Mouse (Mus musculus): ENCODE measurements around the gene Tesc. TPM values are rescaled to one million over a fixed set of nuclear protein-coding genes. Genes with fewer than 3 reads are reported as not detected.

Tesc gene
- total and polyA plus RNA-seq, 2 experiments from 2014 or later: 17.6 to 20.7 TPM

DNA sequence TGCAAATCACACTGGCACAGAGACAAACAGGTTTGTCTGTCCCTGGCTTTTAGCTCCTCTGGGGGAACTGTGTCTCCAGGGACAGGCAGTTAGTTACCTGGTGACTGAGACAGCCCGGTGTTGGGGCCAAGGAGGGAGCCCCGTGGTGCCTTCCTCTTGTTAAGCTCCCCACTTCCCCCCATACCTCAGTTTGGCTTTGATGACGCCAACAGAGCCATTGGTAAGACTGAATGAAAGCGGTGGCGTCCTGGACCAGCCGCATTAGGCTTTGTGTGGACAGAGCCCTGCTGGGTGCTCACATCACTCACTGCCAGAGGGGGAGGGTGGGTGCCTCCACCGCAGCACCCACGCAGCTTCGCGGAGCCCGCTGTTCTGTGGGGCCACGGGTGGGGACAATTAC is 1.7 kb upstream of the Tesc start:
- no peak overlapping the region for H3K4me3 ChIP-seq (ENCODE audit: low read depth, low read length)
- peaks cover 21% of the 10 kb centered on the region; the same call in 1 of the 2 replicates for H3K4me1 ChIP-seq (ENCODE audit: control insufficient read depth, insufficient read depth)
- ATAC-seq (ENCODE audit: insufficient read depth, low read depth) (no peak), DNase-seq (ENCODE audit: low spot score) (no peak)
- no peaks in the 10 kb centered on the region for H3K36me3 ChIP-seq (replicated peaks; ENCODE audit: control insufficient read depth, insufficient read depth, low read length)
- no peak for TF ChIP-seq EP300 (IDR thresholded peaks at IDR 0.05; ENCODE audit: low read depth)
- no peak for TF ChIP-seq CTCF (IDR thresholded peaks at IDR 0.05; ENCODE audit: low read depth)
- no peak overlapping the region for H3K4me2 ChIP-seq (ENCODE audit: low read depth, low read length)
- H3K27me3 ChIP-seq (ENCODE audit: control insufficient read depth, insufficient read depth, low read length): peaks cover 37% of the 10 kb centered on the region
- no peak overlapping the region for H3K9ac ChIP-seq (replicated peaks; ENCODE audit: low read depth, low read length)
- 18% methylated on average over 12 of the region's 12 CpGs for WGBS
- no peak overlapping the region for H3K27ac ChIP-seq (ENCODE audit: low read depth)
- H3K9me3 ChIP-seq (replicated peaks; ENCODE audit: control insufficient read depth, low read length): no peaks in the 10 kb centered on the region

DNA sequence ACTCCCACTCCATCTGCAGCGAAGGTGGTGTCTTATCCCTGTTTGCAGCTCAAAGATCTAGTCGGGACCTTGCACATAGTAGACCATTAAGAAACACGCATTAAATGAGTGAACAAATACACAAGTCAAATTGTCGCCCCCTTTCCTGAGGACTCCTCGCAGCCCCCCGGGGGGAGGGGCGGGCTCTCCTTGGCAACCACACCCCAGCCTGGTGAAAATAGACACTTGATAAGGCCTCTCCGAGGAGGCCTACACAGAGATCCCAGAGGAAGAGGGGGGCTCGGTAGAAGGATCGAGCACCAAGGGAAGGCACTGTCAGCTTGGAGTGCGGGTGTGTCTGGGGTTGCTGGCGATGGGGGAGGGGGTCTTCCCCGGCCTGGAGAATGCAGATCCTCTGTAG is 1.2 kb upstream of the Tesc start:
- Histone ChIP-seq H3K9me3 (replicated peaks; ENCODE audit: control insufficient read depth, low read length) (no peaks in the 10 kb centered on the region), H3K4me1 (ENCODE audit: control insufficient read depth, insufficient read depth) (peaks cover 21% of the 10 kb centered on the region; the same call in 1 of the 2 replicates), H3K36me3 (replicated peaks; ENCODE audit: control insufficient read depth, insufficient read depth, low read length) (no peaks in the 10 kb centered on the region), H3K4me3 (ENCODE audit: low read depth, low read length) (no peak overlapping the region), H3K4me2 (ENCODE audit: low read depth, low read length) (peak overlapping the region; percentile 83; the same call in 1 of the 2 replicates), H3K27me3 (ENCODE audit: control insufficient read depth, insufficient read depth, low read length) (peaks cover 37% of the 10 kb centered on the region), H3K9ac (replicated peaks; ENCODE audit: low read depth, low read length) (no peak overlapping the region), H3K27ac (ENCODE audit: low read depth) (no peak overlapping the region)
- ATAC-seq (ENCODE audit: insufficient read depth, low read depth) (no peak), DNase-seq (ENCODE audit: low spot score) (no peak)
- WGBS: 4% methylated on average over 13 of the region's 13 CpGs
- no peak for TF ChIP-seq CTCF (IDR thresholded peaks at IDR 0.05; ENCODE audit: low read depth)
- TF ChIP-seq EP300 (IDR thresholded peaks at IDR 0.05; ENCODE audit: low read depth): no peak

GRCm38 (mm10) chr5:118027101-118027697 is 344 bp upstream of the Tesc start:
- H3K27me3 ChIP-seq (ENCODE audit: control insufficient read depth, insufficient read depth, low read length): peaks cover 37% of the 10 kb centered on the region
- H3K9ac ChIP-seq (replicated peaks; ENCODE audit: low read depth, low read length): no peak overlapping the region
- DNase-seq (ENCODE audit: low spot score) (no peak), ATAC-seq (ENCODE audit: insufficient read depth, low read depth) (no peak)
- no peaks in the 10 kb centered on the region for H3K36me3 ChIP-seq (replicated peaks; ENCODE audit: control insufficient read depth, insufficient read depth, low read length)
- peak overlapping the region; percentile 53 for H3K4me3 ChIP-seq (ENCODE audit: low read depth, low read length)
- 2% methylated on average over 39 of the region's 39 CpGs for WGBS
- H3K9me3 ChIP-seq (replicated peaks; ENCODE audit: control insufficient read depth, low read length): no peaks in the 10 kb centered on the region
- TF ChIP-seq CTCF (IDR thresholded peaks at IDR 0.05; ENCODE audit: low read depth): no peak
- TF ChIP-seq EP300 (IDR thresholded peaks at IDR 0.05; ENCODE audit: low read depth): no peak
- H3K4me2 ChIP-seq (ENCODE audit: low read depth, low read length): peak overlapping the region; percentile 83
- no peak overlapping the region for H3K27ac ChIP-seq (ENCODE audit: low read depth)
- peaks cover 21% of the 10 kb centered on the region; the same call in 1 of the 2 replicates for H3K4me1 ChIP-seq (ENCODE audit: control insufficient read depth, insufficient read depth)

DNA sequence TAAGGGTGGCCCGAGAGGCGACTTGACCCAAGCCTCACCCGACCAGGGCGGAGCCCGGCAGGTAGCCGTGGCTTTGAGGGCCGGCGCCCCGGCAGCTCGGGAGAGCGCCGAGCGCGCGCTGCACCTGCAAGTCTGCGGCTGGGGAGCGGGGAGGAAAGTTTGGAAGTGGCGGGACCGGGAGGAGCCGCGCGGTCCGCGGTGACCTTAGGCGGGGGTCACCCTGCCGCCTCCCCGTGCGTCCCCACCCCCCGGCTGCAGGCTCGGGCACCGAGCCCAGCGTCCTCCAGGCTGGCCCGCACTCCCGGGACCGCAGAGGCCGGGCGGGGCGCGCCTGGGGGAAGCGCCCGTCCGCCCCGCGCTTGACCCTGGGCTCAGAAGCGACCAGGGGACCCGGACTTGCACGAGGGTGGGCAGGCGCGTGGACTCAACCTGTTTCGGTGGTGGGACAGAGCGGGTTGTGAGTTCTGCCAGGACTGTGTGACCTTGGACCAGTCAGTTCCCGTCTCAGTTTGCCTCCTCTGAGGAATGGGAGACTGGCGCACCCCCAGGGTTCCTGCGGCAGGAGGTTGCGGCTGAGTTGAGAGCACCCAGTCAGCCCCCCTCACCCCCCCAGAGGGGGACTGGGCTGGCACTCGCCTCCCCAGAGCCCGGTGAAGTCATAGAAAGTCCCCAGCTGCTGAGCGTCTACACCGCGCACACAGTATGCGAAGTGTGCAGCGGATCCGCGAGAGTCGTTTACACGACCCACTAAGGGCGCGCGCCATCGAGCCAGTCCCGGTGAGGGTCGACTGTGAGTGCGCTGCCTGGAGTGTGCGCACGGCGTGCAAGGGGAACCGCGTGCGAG is 870 bp downstream of the Tesc start:
- 1% methylated on average over 59 of the region's 79 CpGs for WGBS
- Histone ChIP-seq H3K9ac (replicated peaks; ENCODE audit: low read depth, low read length) (peak overlapping the region; percentile 45), H3K36me3 (replicated peaks; ENCODE audit: control insufficient read depth, insufficient read depth, low read length) (no peaks in the 10 kb centered on the region), H3K4me2 (ENCODE audit: low read depth, low read length) (peak overlapping the region; percentile 83), H3K27ac (ENCODE audit: low read depth) (no peak overlapping the region), H3K27me3 (ENCODE audit: control insufficient read depth, insufficient read depth, low read length) (peaks cover 37% of the 10 kb centered on the region), H3K9me3 (replicated peaks; ENCODE audit: control insufficient read depth, low read length) (no peaks in the 10 kb centered on the region), H3K4me3 (ENCODE audit: low read depth, low read length) (peak overlapping the region; percentile 53), H3K4me1 (ENCODE audit: control insufficient read depth, insufficient read depth) (peaks cover 17% of the 10 kb centered on the region; the same call in 1 of the 2 replicates)
- TF ChIP-seq EP300 (IDR thresholded peaks at IDR 0.05; ENCODE audit: low read depth) (no peak), CTCF (IDR thresholded peaks at IDR 0.05; ENCODE audit: low read depth) (no peak)
- DNase-seq (ENCODE audit: low spot score): no peak
- ATAC-seq (ENCODE audit: insufficient read depth, low read depth): peak; percentile 22

GRCm38 (mm10) chr5:118029035-118029408 is 1.5 kb downstream of the Tesc start:
- DNase-seq (ENCODE audit: low spot score) (no peak), ATAC-seq (ENCODE audit: insufficient read depth, low read depth) (0 out of 2 replicates have a peak, but pooled peaks have one; percentile 4)
- WGBS: 4% methylated on average over 12 of the region's 12 CpGs
- TF ChIP-seq EP300 (IDR thresholded peaks at IDR 0.05; ENCODE audit: low read depth) (no peak), CTCF (IDR thresholded peaks at IDR 0.05; ENCODE audit: low read depth) (no peak)
- H3K27me3 ChIP-seq (ENCODE audit: control insufficient read depth, insufficient read depth, low read length): peaks cover 37% of the 10 kb centered on the region
- no peaks in the 10 kb centered on the region for H3K9me3 ChIP-seq (replicated peaks; ENCODE audit: control insufficient read depth, low read length)
- peak overlapping the region; percentile 83 for H3K4me2 ChIP-seq (ENCODE audit: low read depth, low read length)
- H3K36me3 ChIP-seq (replicated peaks; ENCODE audit: control insufficient read depth, insufficient read depth, low read length): no peaks in the 10 kb centered on the region
- H3K9ac ChIP-seq (replicated peaks; ENCODE audit: low read depth, low read length): no peak overlapping the region
- no peak overlapping the region for H3K27ac ChIP-seq (ENCODE audit: low read depth)
- peaks cover 17% of the 10 kb centered on the region; the same call in 1 of the 2 replicates for H3K4me1 ChIP-seq (ENCODE audit: control insufficient read depth, insufficient read depth)
- H3K4me3 ChIP-seq (ENCODE audit: low read depth, low read length): peak overlapping the region; percentile 53
